Mouse (Mus musculus): ENCODE measurements around the gene Vstm2l.

DNA sequence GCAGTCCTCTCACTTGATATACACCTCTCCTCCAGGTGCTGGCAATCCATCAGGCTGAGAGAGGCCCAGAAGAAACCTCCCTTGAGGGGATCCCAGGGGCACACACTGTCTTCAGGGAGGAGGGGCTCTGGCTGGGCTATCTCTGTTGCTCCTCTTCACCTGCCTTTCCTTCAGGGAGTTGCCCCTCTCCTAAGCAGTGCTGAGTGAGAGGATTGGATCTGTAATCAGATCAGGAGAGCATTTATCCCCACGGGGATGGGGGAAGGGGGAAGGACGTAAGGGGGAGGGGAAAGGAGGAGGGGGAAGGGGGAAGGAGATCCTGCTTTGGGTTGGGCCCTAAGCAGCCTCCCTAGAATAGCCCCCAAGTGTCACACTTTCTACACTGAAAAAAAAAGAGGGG is 13.4 kb downstream of the Vstm2l start:
- TF ChIP-seq GATA1 (IDR thresholded peaks at IDR 0.05; ENCODE audit: borderline replicate concordance, low read length): no peak
- TF ChIP-seq FLI1 (IDR thresholded peaks at IDR 0.05; ENCODE audit: low read length): no peak

All from megakaryocyte, embryonic 14.5 days (primary cell).